Mouse (Mus musculus) central nervous system, embryonic 18 days (tissue): ENCODE data around the gene Nudt14. TPM values are rescaled to one million over a fixed set of nuclear protein-coding genes. Genes with fewer than 3 reads are reported as not detected.

Source experiments
- polyA plus RNA-seq: library from polyadenylated mRNA; depleted of rRNA; stranded (reverse); fragments of >200 nt; gene quantifications from 2 replicates; pipeline ENCODE4 v1.2.3, GENCODE M21; 2012; rRNA removed

Nudt14 gene
- polyA plus RNA-seq = 33.7 and 39.1 TPM in 2 replicates

GRCm38 (mm10) chr12:112941776-112942713 lies at the start of gene Nudt14:
TSS of gene Nudt14 (minus strand) at chr12:112942124.

GRCm38 (mm10) chr12:112976371-112977073 lies 34.6 kb upstream of the Nudt14 start, which contains the start of gene Btbd6:
TSS of gene Btbd6 (plus strand) at chr12:112976482.

DNA sequence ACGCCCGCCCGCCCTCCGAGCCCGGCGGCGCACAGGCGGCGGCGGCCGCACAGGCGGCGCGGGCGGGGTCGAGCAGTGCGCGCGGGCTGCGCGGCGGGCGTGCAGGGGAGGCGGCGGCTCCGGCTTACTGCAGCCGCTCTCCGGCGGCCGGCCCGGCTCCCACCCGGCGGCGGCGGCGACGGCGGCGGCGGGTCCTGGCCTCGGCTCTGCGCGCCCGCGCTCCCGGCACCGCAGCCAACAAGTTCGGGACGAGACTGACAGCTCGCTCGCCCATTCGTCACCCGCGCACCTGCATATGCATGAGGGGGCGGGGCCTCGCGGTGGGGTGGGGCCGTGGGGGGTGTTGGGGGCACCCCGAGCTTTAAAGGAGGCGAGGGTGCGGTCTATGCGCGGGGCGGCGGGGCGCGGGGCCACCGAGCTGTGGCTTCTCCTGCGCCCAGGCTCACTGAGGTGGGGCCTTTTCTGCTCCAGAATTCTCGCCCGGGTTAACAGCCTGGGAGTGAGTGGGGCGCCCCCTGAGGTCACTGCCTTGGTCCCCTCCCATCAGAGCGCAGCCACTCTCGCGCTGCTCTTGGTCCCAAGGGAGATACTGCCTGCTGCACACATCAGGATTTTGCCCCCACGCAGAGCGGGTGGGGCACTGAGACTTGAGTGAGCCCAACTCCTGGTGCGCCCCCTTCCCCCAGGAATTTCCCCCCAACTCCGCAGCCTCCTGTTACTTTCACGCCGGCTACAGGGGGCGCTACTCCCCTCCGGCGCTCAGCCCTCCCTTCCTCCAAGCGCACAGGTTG lies 12.2 kb downstream of the Nudt14 start, which contains the start of gene Jag2:
Gene Jag2 (minus strand): TSS at position 215 of the 791 bp plus-strand sequence.

Other genes with a start within 250 kb of the Nudt14 start
- gene Cep170b, start 221.7 kb downstream of the Nudt14 start, polyA plus RNA-seq = 56.3 and 64.0 TPM in 2 replicates
- 5.6 and 6.2 TPM in 2 replicates for gene Pld4, start 181.5 kb downstream of the Nudt14 start, polyA plus RNA-seq
- gene Ahnak2, start 139.5 kb downstream of the Nudt14 start, polyA plus RNA-seq = 6.2 and 8.3 TPM in 2 replicates
- gene Clba1, start 133.2 kb downstream of the Nudt14 start, polyA plus RNA-seq = 14.5 and 14.7 TPM in 2 replicates
- 28.8 and 28.9 TPM in 2 replicates for gene Cdca4, start 112.7 kb downstream of the Nudt14 start, polyA plus RNA-seq
- gene Gpr132, start 73.9 kb downstream of the Nudt14 start, polyA plus RNA-seq = 0.08 TPM in 1 of 2 replicates, not detected in the other
- gene Jag2, start 12.3 kb downstream of the Nudt14 start, polyA plus RNA-seq = 59.0 and 68.4 TPM in 2 replicates
- gene Btbd6, start 34.4 kb upstream of the Nudt14 start, polyA plus RNA-seq = 46.2 and 54.6 TPM in 2 replicates
- 50.2 and 52.5 TPM in 2 replicates for gene Brf1, start 58.6 kb upstream of the Nudt14 start, polyA plus RNA-seq
- gene Pacs2, start 72.4 kb upstream of the Nudt14 start, polyA plus RNA-seq = 87.5 and 97.2 TPM in 2 replicates
- 0.10 and 0.11 TPM in 2 replicates for gene Tex22, start 132.4 kb upstream of the Nudt14 start, polyA plus RNA-seq
- 76.5 and 85.5 TPM in 2 replicates for gene Mta1, start 156.2 kb upstream of the Nudt14 start, polyA plus RNA-seq
- gene Crip2, start 198.1 kb upstream of the Nudt14 start, polyA plus RNA-seq = 397 and 443 TPM in 2 replicates
- gene Crip1, start 204.2 kb upstream of the Nudt14 start, polyA plus RNA-seq = 65.2 and 139 TPM in 2 replicates
- gene Tedc1, start 214.3 kb upstream of the Nudt14 start, polyA plus RNA-seq = 8.6 and 8.8 TPM in 2 replicates
- gene Tmem121, start 243.8 kb upstream of the Nudt14 start, polyA plus RNA-seq = 76.9 and 77.5 TPM in 2 replicates